Mouse (Mus musculus) adrenal gland, postnatal 10 days (tissue): ENCODE measurements at regions not wholly inside any gene's neighbourhood (a gene's known extent, or its start where the extent isn't known, plus 50 kb on each side); places are given as distances from the start of the nearest gene placed in this dataset.
"Not testable (repeated sequence)": the region's sequence is repeated elsewhere in the genome, so short reads cannot be mapped to it uniquely, and the experiment has no call there.

ENCODE experiments used
- DNase-seq: peaks from one replicate; pipeline ENCODE4 v3.0.0; 2021; ENCODE audit warnings: mixed read lengths

GRCm38 (mm10) chr1:105900158-105900557 lies 90.0 kb upstream of the Zcchc2 start:
- DNase-seq = no peak

GRCm38 (mm10) chr1:105900920-105901319 lies 89.3 kb upstream of the Zcchc2 start:
- no peak for DNase-seq

- no peak for DNase-seq
Observed at GRCm38 (mm10) chr1:105903286-105904115, 86.7 kb upstream of the Zcchc2 start.

- no peak for DNase-seq
Observed at GRCm38 (mm10) chr1:105904737-105905136, 85.5 kb upstream of the Zcchc2 start.

GRCm38 (mm10) chr1:105905785-105906426 lies 84.3 kb upstream of the Zcchc2 start:
- DNase-seq = no peak

- DNase-seq = peak; percentile 94
Observed at GRCm38 (mm10) chr1:105906427-105906798, 83.8 kb upstream of the Zcchc2 start.

- peak; percentile 27 for DNase-seq
Observed at GRCm38 (mm10) chr1:105908029-105908876, 82.0 kb upstream of the Zcchc2 start.

- no peak for DNase-seq
Observed at GRCm38 (mm10) chr1:105909121-105909520, 81.1 kb upstream of the Zcchc2 start.

- no peak for DNase-seq
Observed at GRCm38 (mm10) chr1:105911714-105912113, 78.5 kb upstream of the Zcchc2 start.

- DNase-seq = no peak
Observed at GRCm38 (mm10) chr1:105921842-105922241, 68.4 kb upstream of the Zcchc2 start.

- no peak for DNase-seq
Observed at GRCm38 (mm10) chr1:105922586-105922985, 67.6 kb upstream of the Zcchc2 start.

- no peak for DNase-seq
Observed at GRCm38 (mm10) chr1:105923001-105923400, 67.2 kb upstream of the Zcchc2 start.

GRCm38 (mm10) chr1:105925617-105926370 lies 64.4 kb upstream of the Zcchc2 start:
- peak; percentile 63 for DNase-seq

- no peak for DNase-seq
Observed at GRCm38 (mm10) chr1:105926871-105927270, 63.3 kb upstream of the Zcchc2 start.

- no peak for DNase-seq
Observed at GRCm38 (mm10) chr1:105930841-105931240, 59.4 kb upstream of the Zcchc2 start.

- not testable (repeated sequence) for DNase-seq
Observed at GRCm38 (mm10) chr1:105934171-105934570, 56.0 kb upstream of the Zcchc2 start.
